Mouse (Mus musculus) kidney, adult 9 months (tissue): ENCODE measurements at regions not wholly inside any gene's neighbourhood (a gene's known extent, or its start where the extent isn't known, plus 50 kb on each side); places are given as distances from the start of the nearest gene placed in this dataset.

ENCODE experiments used
- DNase-seq: peaks from one replicate; pipeline ENCODE4 v3.0.0; 2022

GRCm38 (mm10) chrX:164878336-164878735 lies 101.8 kb downstream of the Mospd2 start:
- DNase-seq, result no peak

- DNase-seq, result no peak
Measured at GRCm38 (mm10) chrX:164840393-164840792, 139.8 kb downstream of the Mospd2 start.

- no peak for DNase-seq
Measured at GRCm38 (mm10) chrX:164820906-164821305, 159.3 kb downstream of the Mospd2 start.

- peak; percentile 5 for DNase-seq
Measured at GRCm38 (mm10) chrX:164787293-164787692, 192.9 kb downstream of the Mospd2 start.

- no peak for DNase-seq
Measured at GRCm38 (mm10) chrX:164764919-164765318, 215.3 kb downstream of the Mospd2 start.

- DNase-seq, result peak; percentile 22
Measured at GRCm38 (mm10) chrX:164763764-164764445, 216.3 kb downstream of the Mospd2 start.

GRCm38 (mm10) chrX:164745552-164746217 lies 234.5 kb downstream of the Mospd2 start:
- no peak for DNase-seq
